Mouse (Mus musculus): ENCODE measurements around the gene Sh2b2. TPM values are rescaled to one million over a fixed set of nuclear protein-coding genes. Genes with fewer than 3 reads are reported as not detected.
A peak's percentile ranks its signal among the peaks of the same experiment; 100 is the strongest.

The Sh2b2 gene
- polyA plus RNA-seq, 1 experiment from 2014 or later, result 9.9 TPM

DNA sequence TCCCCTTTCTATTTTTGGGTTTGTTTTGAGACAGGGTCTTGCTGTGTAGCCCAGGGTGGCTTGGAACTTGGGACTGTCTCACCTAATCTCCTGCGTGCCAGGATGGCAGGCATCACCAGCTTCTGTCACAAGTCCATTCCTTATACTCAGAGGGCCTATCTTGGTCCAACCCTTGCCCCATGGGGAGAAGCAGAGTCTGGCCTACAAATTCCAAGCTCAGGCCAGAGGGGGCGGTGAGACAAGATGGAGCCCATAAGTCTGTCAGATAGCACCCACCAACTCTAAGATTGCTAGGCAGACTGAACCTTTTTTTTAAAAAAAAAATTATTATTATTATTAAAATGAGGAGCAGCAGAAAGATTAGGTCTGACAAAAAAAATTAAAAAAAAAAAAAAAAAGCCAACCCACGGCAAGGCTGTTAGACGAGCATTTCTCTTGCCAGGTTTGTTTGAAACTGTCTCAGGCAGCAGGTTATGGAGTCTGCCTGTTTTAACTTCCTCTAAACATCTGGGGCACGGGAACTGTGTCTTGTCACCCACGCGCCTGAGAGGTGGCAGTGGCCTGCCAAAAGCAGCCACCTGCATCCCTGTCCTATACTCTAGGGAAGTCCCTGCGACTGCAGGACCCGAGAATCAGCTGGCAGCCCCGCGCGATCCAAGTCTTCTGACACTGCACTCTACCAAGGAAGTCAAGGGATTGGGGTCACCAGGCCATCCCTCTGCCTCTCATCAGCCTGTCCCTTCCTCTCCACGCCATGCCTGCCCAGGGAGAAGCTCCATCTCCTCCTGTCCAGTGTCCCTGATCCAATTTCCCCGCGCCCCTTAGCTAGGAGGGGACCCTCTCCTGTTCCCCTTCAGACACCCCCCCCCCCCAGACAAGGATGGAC is 76.5 kb downstream of the Sh2b2 start:
- Histone ChIP-seq H3K27ac (ENCODE audit: low read depth, low read length) (peak overlapping the region; percentile 31; the same call in 1 of the 2 replicates), H3K9ac (ENCODE audit: low read depth, low read length) (peak overlapping the region; percentile 64), H3K27me3 (ENCODE audit: control insufficient read depth, insufficient read depth, low read length) (no peaks in the 10 kb centered on the region; the same call in 1 of the 2 replicates), H3K4me2 (replicated peaks; ENCODE audit: low read depth, low read length) (peak overlapping the region; percentile 82), H3K4me3 (ENCODE audit: low read depth, low read length) (peak overlapping the region; percentile 34), H3K9me3 (ENCODE audit: control insufficient read depth, low read length) (no peaks in the 10 kb centered on the region), H3K36me3 (ENCODE audit: control insufficient read depth, insufficient read depth, low read length) (no peaks in the 10 kb centered on the region), H3K4me1 (replicated peaks; ENCODE audit: control insufficient read depth, insufficient read depth, low read length) (0 out of 2 replicates have a peak, but pooled peaks cover 3% of the 10 kb centered on the region)
- WGBS, result 15% methylated on average over 15 of the region's 15 CpGs
- ATAC-seq (ENCODE audit: low FRiP score) (no peak), DNase-seq (ENCODE audit: low spot score) (peak; percentile 57)

Other genes starting within 250 kb of the Sh2b2 start
- 0.11 and 0.45 TPM in 2 replicates for gene Upk3b, start 208.1 kb downstream of the Sh2b2 start, polyA plus RNA-seq (2014; fragmentation: Nextera tagmentation; extraction: Ambion mirVana)
- gene Upk3bl, start 192.1 kb downstream of the Sh2b2 start, polyA plus RNA-seq (2014; fragmentation: Nextera tagmentation; extraction: Ambion mirVana), result 2.4 and 2.7 TPM in 2 replicates
- gene Rasa4, start 162.6 kb downstream of the Sh2b2 start, polyA plus RNA-seq (2014; fragmentation: Nextera tagmentation; extraction: Ambion mirVana), result 5.2 and 6.1 TPM in 2 replicates
- 238 and 247 TPM in 2 replicates for gene Polr2j, start 129.9 kb downstream of the Sh2b2 start, polyA plus RNA-seq (2014; fragmentation: Nextera tagmentation; extraction: Ambion mirVana)
- 34.7 and 37.5 TPM in 2 replicates for gene Lrwd1, start 110.5 kb downstream of the Sh2b2 start, polyA plus RNA-seq (2014; fragmentation: Nextera tagmentation; extraction: Ambion mirVana)
- 18.8 and 20.3 TPM in 2 replicates for gene Alkbh4, start 110.4 kb downstream of the Sh2b2 start, polyA plus RNA-seq (2014; fragmentation: Nextera tagmentation; extraction: Ambion mirVana)
- 8.2 and 8.3 TPM in 2 replicates for gene Orai2, start 75.8 kb downstream of the Sh2b2 start, polyA plus RNA-seq (2014; fragmentation: Nextera tagmentation; extraction: Ambion mirVana)
- gene Prkrip1, start 47.6 kb downstream of the Sh2b2 start, polyA plus RNA-seq (2014; fragmentation: Nextera tagmentation; extraction: Ambion mirVana), result 86.1 and 87.6 TPM in 2 replicates